Mouse (Mus musculus): Measurements from ENCODE around the gene Lima1. TPM values are rescaled to one million over a fixed set of nuclear protein-coding genes. Genes with fewer than 3 reads are reported as not detected.

Lima1 gene
- polyA plus RNA-seq, 1 experiment: 12.1 TPM

DNA sequence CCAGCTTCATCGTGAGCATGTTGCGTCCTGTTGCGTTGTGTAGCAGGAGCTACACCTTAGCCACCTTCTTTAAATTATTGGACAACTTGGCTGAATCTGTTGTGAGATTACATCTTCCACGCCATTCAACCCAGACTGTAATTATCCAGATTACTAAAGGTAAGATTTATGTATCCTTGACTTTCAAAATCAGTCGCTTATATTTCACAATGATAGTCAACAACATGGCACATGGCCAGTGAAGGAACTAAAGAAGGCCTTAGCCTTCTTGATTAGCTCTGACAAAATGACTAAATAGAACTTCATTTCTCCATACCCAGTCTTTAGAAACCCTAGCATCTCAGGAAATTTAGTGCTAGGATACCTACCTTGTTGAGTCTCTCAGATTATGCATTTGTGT lies 142.1 kb downstream of the Lima1 start:
- Histone ChIP-seq H3K4me3 (ENCODE audit: insufficient read depth, low read length) (no peak overlapping the region), H3K27ac (ENCODE audit: insufficient read depth, low read length) (no peak overlapping the region), H3K4me1 (ENCODE audit: control insufficient read depth, insufficient read depth, low read length) (0 out of 2 replicates have a peak, but pooled peaks cover 3% of the 10 kb centered on the region)
- TF ChIP-seq POLR2A (IDR thresholded peaks at IDR 0.05; ENCODE audit: extremely low read depth, insufficient read depth, low read length): no peak
- no peak for TF ChIP-seq CTCF (IDR thresholded peaks at IDR 0.05; ENCODE audit: extremely low read depth, insufficient read depth, low read length)

GRCm38 (mm10) chr15:99731678-99732077 lies 143.6 kb downstream of the Lima1 start:
- TF ChIP-seq POLR2A (IDR thresholded peaks at IDR 0.05; ENCODE audit: extremely low read depth, insufficient read depth, low read length): no peak
- no peak for TF ChIP-seq CTCF (IDR thresholded peaks at IDR 0.05; ENCODE audit: extremely low read depth, insufficient read depth, low read length)
- H3K4me3 ChIP-seq (ENCODE audit: insufficient read depth, low read length): no peak overlapping the region
- no peak overlapping the region for H3K27ac ChIP-seq (ENCODE audit: insufficient read depth, low read length)
- 0 out of 2 replicates have a peak, but pooled peaks cover 3% of the 10 kb centered on the region for H3K4me1 ChIP-seq (ENCODE audit: control insufficient read depth, insufficient read depth, low read length)

DNA sequence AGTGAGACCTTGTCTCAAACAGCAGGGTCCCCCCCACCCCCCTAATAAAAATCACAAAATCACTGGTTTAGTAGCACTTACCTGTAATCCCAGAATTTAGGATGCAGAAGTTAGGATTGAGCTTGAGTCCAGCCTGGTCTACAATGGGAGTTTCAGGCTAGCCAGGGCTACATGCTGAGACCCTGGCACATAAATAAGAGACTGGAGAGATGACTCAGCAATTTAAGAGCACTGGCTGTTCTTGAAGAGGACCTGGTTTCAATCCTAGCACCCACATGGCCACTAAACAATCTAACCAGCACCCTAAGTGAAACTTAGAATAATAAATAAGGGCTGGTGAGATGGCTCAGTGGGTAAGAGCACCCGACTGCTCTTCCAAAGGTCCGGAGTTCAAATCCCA lies 144.1 kb downstream of the Lima1 start:
- H3K27ac ChIP-seq (ENCODE audit: insufficient read depth, low read length): no peak overlapping the region
- TF ChIP-seq CTCF (IDR thresholded peaks at IDR 0.05; ENCODE audit: extremely low read depth, insufficient read depth, low read length): no peak
- TF ChIP-seq POLR2A (IDR thresholded peaks at IDR 0.05; ENCODE audit: extremely low read depth, insufficient read depth, low read length): no peak
- H3K4me1 ChIP-seq (ENCODE audit: control insufficient read depth, insufficient read depth, low read length): 0 out of 2 replicates have a peak, but pooled peaks cover 2% of the 10 kb centered on the region
- no peak overlapping the region for H3K4me3 ChIP-seq (ENCODE audit: insufficient read depth, low read length)

- Histone ChIP-seq H3K27ac (ENCODE audit: insufficient read depth, low read length) (no peak overlapping the region), H3K4me1 (ENCODE audit: control insufficient read depth, insufficient read depth, low read length) (peaks cover 2% of the 10 kb centered on the region; the same call in 1 of the 2 replicates), H3K4me3 (ENCODE audit: insufficient read depth, low read length) (no peak overlapping the region)
- TF ChIP-seq POLR2A (IDR thresholded peaks at IDR 0.05; ENCODE audit: extremely low read depth, insufficient read depth, low read length): no peak
- TF ChIP-seq CTCF (IDR thresholded peaks at IDR 0.05; ENCODE audit: extremely low read depth, insufficient read depth, low read length): 0 out of 2 replicates have a peak, but pooled peaks have one; percentile 4
These were observed 146.0 kb downstream of the Lima1 start for GRCm38 (mm10) chr15:99729056-99729783.

Other genes with a start within 250 kb of the Lima1 start
- gene Racgap1, start 223.8 kb downstream of the Lima1 start, polyA plus RNA-seq (2012; rRNA removed): 10.3 and 13.3 TPM in 2 replicates
- gene Asic1, start 205.1 kb downstream of the Lima1 start, polyA plus RNA-seq (2012; rRNA removed): 54.1 and 59.0 TPM in 2 replicates
- 150 and 157 TPM in 2 replicates for gene Smarcd1, start 173.3 kb downstream of the Lima1 start, polyA plus RNA-seq (2012; rRNA removed)
- gene Gm17349, start 170.0 kb downstream of the Lima1 start, polyA plus RNA-seq (2012; rRNA removed): 1.3 and 1.8 TPM in 2 replicates
- 55.3 and 60.4 TPM in 2 replicates for gene Gpd1, start 157.9 kb downstream of the Lima1 start, polyA plus RNA-seq (2012; rRNA removed)
- gene Cox14, start 149.8 kb downstream of the Lima1 start, polyA plus RNA-seq (2012; rRNA removed): 226 and 237 TPM in 2 replicates
- 42.5 and 44.5 TPM in 2 replicates for gene Cers5, start 102.6 kb downstream of the Lima1 start, polyA plus RNA-seq (2012; rRNA removed)
- 0.04 TPM in 2 replicates for gene Fam186a, start 91.6 kb upstream of the Lima1 start, polyA plus RNA-seq (2012; rRNA removed)
- 22.8 and 23.1 TPM in 2 replicates for gene Larp4, start 94.6 kb upstream of the Lima1 start, polyA plus RNA-seq (2012; rRNA removed)
- gene Dip2b, start 163.2 kb upstream of the Lima1 start, polyA plus RNA-seq (2012; rRNA removed): 35.3 and 35.9 TPM in 2 replicates

Measured in cortical plate, adult 2 months (tissue).